Mouse (Mus musculus) lung, embryonic 16.5 days (tissue): ENCODE results near the gene Xiap. TPM values are rescaled to one million over a fixed set of nuclear protein-coding genes. Genes with fewer than 3 reads are reported as not detected.

Source experiments
- ATAC-seq: fragments of 200-750 bp; cut with Nextera tagmentation; 2 replicates; pipeline ENCODE4 v1.8.0; 2017; ENCODE audit warnings: low read depth, mild to moderate bottlenecking, moderate library complexity
- H3K27ac ChIP-seq: fragments of 300-500 bp; sonication (generic); 2 replicates; pipeline ENCODE4 v1.5.1; 2014; ENCODE audit warnings: mild to moderate bottlenecking, control low read depth, low read length
- H3K27me3 ChIP-seq: fragments of 300-500 bp; sonication (generic); 2 replicates; pipeline ENCODE4 v1.6.1; 2014; ENCODE audit warnings: low read depth, low read length, mixed read lengths; ENCODE audit not compliant: control insufficient read depth, insufficient read depth
- H3K36me3 ChIP-seq: fragments of 300-500 bp; sonication (generic); 2 replicates; pipeline ENCODE4 v1.6.1; 2014; ENCODE audit warnings: low read length; ENCODE audit not compliant: control insufficient read depth, insufficient read depth
- H3K4me1 ChIP-seq: fragments of 300-500 bp; sonication (generic); replicated peaks from 2 replicates; pipeline ENCODE4 v1.6.1; 2014; ENCODE audit warnings: low read length, mixed read lengths; ENCODE audit not compliant: control insufficient read depth, insufficient read depth
- H3K4me2 ChIP-seq: fragments of 300-500 bp; sonication (generic); 2 replicates; pipeline ENCODE4 v1.6.1; 2014; ENCODE audit warnings: low read depth, low read length, control low read depth
- H3K4me3 ChIP-seq: fragments of 300-500 bp; sonication (generic); 2 replicates; pipeline ENCODE4 v1.5.1; 2014; ENCODE audit warnings: mild to moderate bottlenecking, low read length, control low read depth
- H3K9ac ChIP-seq: fragments of 300-500 bp; sonication (generic); 2 replicates; pipeline ENCODE4 v1.6.1; 2014; ENCODE audit warnings: low read length, control low read depth
- H3K9me3 ChIP-seq: fragments of 300-500 bp; sonication (generic); 2 replicates; pipeline ENCODE4 v1.6.1; 2016; ENCODE audit warnings: low read length; ENCODE audit not compliant: control insufficient read depth
- WGBS: fragments of 180-500 bp; shearing (Covaris S2); extraction: QIAGEN DNeasy Blood & Tissue Kit; methylation state at CpG from one replicate; pipeline ENCODE4 v1.1.7; 2014; 5-methylcytosine and 5-hydroxymethylcytosine counted together
- polyA plus RNA-seq: library from polyadenylated mRNA; unstranded; fragments of >200 nt; fragmentation: Nextera tagmentation; extraction: Ambion mirVana; gene quantifications from 2 replicates; pipeline ENCODE4 v1.2.1, GENCODE M21; 2015

The Xiap gene
- polyA plus RNA-seq, 1 experiment from 2014 or later = 18.5 TPM

DNA sequence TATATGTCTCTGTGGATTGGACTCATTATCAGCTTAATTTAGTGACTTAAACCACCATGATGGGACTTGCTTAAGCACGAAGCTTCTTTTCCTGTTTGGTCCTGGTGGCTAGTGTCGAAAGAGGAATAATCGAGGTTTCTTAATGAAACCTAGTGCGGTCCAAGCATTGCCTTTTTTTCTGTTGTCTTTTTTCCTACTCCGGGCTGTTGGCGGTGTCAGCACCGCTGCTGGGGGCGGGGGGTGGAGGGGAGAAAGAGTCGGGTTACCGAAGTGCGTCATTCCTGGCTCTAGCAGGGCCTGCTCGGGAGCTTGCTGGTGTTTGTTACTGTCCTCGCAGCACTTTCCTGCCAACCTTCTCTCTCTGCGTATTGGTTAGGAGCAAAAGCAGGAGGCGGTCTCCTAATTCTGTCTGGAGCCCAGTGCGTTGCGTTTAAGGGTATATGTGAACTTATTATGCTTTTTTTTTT, 92.5 kb downstream of the Xiap start:
- H3K9me3 ChIP-seq = no peaks in the 10 kb centered on the region
- H3K4me3 ChIP-seq = peak overlapping the region; percentile 61
- WGBS = 13% methylated on average over 17 of the region's 17 CpGs
- peak overlapping the region; percentile 55 for H3K4me2 ChIP-seq
- H3K27me3 ChIP-seq = no peaks in the 10 kb centered on the region
- peaks cover 5% of the 10 kb centered on the region; the same call in 1 of the 2 replicates for H3K4me1 ChIP-seq
- no peaks in the 10 kb centered on the region for H3K36me3 ChIP-seq
- peak overlapping the region; percentile 98 for H3K27ac ChIP-seq
- H3K9ac ChIP-seq = peak overlapping the region; percentile 71
- ATAC-seq = peak; percentile 77

DNA sequence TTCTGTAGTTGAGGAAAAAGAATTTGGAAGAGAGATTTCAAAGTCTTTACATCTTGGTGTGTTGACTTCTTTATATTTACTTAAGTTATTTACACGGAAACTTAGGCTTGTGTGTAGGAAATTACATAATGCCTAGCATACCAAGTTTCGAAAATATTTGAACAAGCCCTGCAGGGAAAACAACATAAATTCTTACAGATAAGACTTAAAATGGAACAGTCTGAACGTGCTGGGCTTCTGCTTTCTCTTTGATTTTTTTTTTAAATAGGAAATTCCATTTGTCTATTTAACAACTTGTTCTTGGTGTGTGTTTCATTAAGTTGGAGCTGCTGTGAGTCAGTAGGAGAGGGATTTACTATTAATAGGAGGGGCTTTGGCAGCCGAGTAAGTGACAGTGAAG, 93.6 kb downstream of the Xiap start:
- peak overlapping the region; percentile 55 for H3K4me2 ChIP-seq
- no peaks in the 10 kb centered on the region for H3K36me3 ChIP-seq
- no peaks in the 10 kb centered on the region for H3K27me3 ChIP-seq
- ATAC-seq = no peak
- peaks cover 3% of the 10 kb centered on the region; the same call in 1 of the 2 replicates for H3K4me1 ChIP-seq
- H3K4me3 ChIP-seq = peak overlapping the region; percentile 61
- H3K9ac ChIP-seq = peak overlapping the region; percentile 41
- WGBS = 13% methylated on average over 4 of the region's 4 CpGs
- no peaks in the 10 kb centered on the region for H3K9me3 ChIP-seq
- peak overlapping the region; percentile 49; the same call in 1 of the 2 replicates for H3K27ac ChIP-seq

Other genes starting within 250 kb of the Xiap start
- gene Thoc2, start 139.0 kb upstream of the Xiap start, polyA plus RNA-seq = 82.7 and 85.4 TPM in 2 replicates
- gene Stag2, start 89.6 kb downstream of the Xiap start, polyA plus RNA-seq = 54.6 and 55.0 TPM in 2 replicates